Mouse (Mus musculus) MEL (cell line): Measurements from ENCODE around the gene Fam181b. TPM values are rescaled to one million over a fixed set of nuclear protein-coding genes. Genes with fewer than 3 reads are reported as not detected.

ENCODE experiments used
- DNase-seq: peaks from one replicate; pipeline ENCODE4 v3.0.0; 2011; ENCODE audit warnings: low read depth, low spot score
- H3K27ac ChIP-seq: 2 replicates; pipeline ENCODE4 v1.5.1; 2012; ENCODE audit warnings: low read depth, mild to moderate bottlenecking, control low read depth, low read length, moderate library complexity; ENCODE audit not compliant: control insufficient read depth
- H3K27me3 ChIP-seq, 2 experiments: fragments of 150-350 bp in 1 of 2; sonication (generic) in 1 of 2; 2 replicates each; pipeline ENCODE4 v1.6.1; 2012; ENCODE audit warnings: low read length in 2 of 2, mild to moderate bottlenecking in 2 of 2, improper control_type of control experiment in 1 of 2, moderate library complexity in 1 of 2; ENCODE audit not compliant: insufficient read depth in 2 of 2, control insufficient read depth in 1 of 2
- H3K36me3 ChIP-seq, 2 experiments: 2 replicates each; pipeline ENCODE4 v1.6.1; 2012 to 2014; ENCODE audit warnings: low read length in 2 of 2, improper control_type of control experiment in 1 of 2, inconsistent platforms in 1 of 2, mild to moderate bottlenecking in 1 of 2; ENCODE audit not compliant: insufficient read depth in 2 of 2, control insufficient read depth in 1 of 2
- H3K4me1 ChIP-seq, 2 experiments: fragments of 150-350 bp in 1 of 2; sonication (generic) in 1 of 2; 2 replicates each; pipeline ENCODE4 v1.6.1; 2012; ENCODE audit warnings: low read length in 2 of 2, improper control_type of control experiment in 1 of 2, mild to moderate bottlenecking in 1 of 2; ENCODE audit not compliant: insufficient read depth in 2 of 2, control insufficient read depth in 1 of 2
- H3K4me3 ChIP-seq, 2 experiments: fragments of 150-350 bp in 1 of 2; sonication (generic) in 1 of 2; 2 replicates each; pipeline ENCODE4 v1.5.1; 2012; ENCODE audit warnings: low read depth in 2 of 2, low read length in 2 of 2, mild to moderate bottlenecking in 2 of 2, moderate library complexity in 2 of 2, control low read depth in 1 of 2, improper control_type of control experiment in 1 of 2; ENCODE audit not compliant: control insufficient read depth in 1 of 2, insufficient read depth in 1 of 2
- H3K79me2 ChIP-seq: 2 replicates; pipeline ENCODE4 v1.6.1; 2012; ENCODE audit warnings: mild to moderate bottlenecking, low read length, moderate library complexity; ENCODE audit not compliant: control insufficient read depth, poor library complexity, insufficient read depth
- H3K9ac ChIP-seq: 2 replicates; pipeline ENCODE4 v1.6.1; 2012; ENCODE audit warnings: low read depth, mild to moderate bottlenecking, control low read depth, low read length, moderate library complexity; ENCODE audit not compliant: control insufficient read depth, poor library complexity, severe bottlenecking
- H3K9me3 ChIP-seq: fragments of 150-350 bp; sonication (generic); replicated peaks from 2 replicates; pipeline ENCODE4 v1.6.1; 2012; ENCODE audit warnings: mild to moderate bottlenecking, low read length, improper control_type of control experiment, moderate library complexity; ENCODE audit not compliant: insufficient read depth
- BHLHE40 ChIP-seq: IDR thresholded peaks from 2 replicates; pipeline ENCODE4 v1.6.1; 2012; ENCODE audit warnings: low read depth, mild to moderate bottlenecking, inconsistent platforms, low read length, improper control_type of control experiment, borderline replicate concordance
- CHD2 ChIP-seq: IDR thresholded peaks from 2 replicates; pipeline ENCODE4 v1.6.1; 2011; ENCODE audit warnings: low read length, improper control_type of control experiment
- CTCF ChIP-seq, 3 experiments: IDR thresholded peaks in 2 of 3; conservative IDR thresholded peaks in 1 of 3; 2 replicates each; pipeline ENCODE4 v1.5.1; 2011 to 2012; ENCODE audit warnings: low read length in 3 of 3, low read depth in 2 of 3, mild to moderate bottlenecking in 2 of 3, improper control_type of control experiment in 1 of 3, inconsistent platforms in 1 of 3, mixed read lengths in 1 of 3, moderate library complexity in 1 of 3; ENCODE audit not compliant: control insufficient read depth in 1 of 3, insufficient read depth in 1 of 3, poor library complexity in 1 of 3, severe bottlenecking in 1 of 3
- E2F4 ChIP-seq: IDR thresholded peaks from 2 replicates; pipeline ENCODE4 v1.6.1; 2011; ENCODE audit warnings: low read depth, low read length, improper control_type of control experiment, borderline replicate concordance
- ELF1 ChIP-seq: IDR thresholded peaks from 2 replicates; pipeline ENCODE4 v1.6.1; 2014; ENCODE audit warnings: low read depth, mild to moderate bottlenecking, inconsistent platforms, low read length, improper control_type of control experiment, moderate library complexity
- EP300 ChIP-seq, 2 experiments: IDR thresholded peaks; 2 replicates each; pipeline ENCODE4 v1.6.1; 2011; ENCODE audit warnings: improper control_type of control experiment in 2 of 2, low read length in 2 of 2, low read depth in 1 of 2, mild to moderate bottlenecking in 1 of 2
- GATA1 ChIP-seq: IDR thresholded peaks from 2 replicates; pipeline ENCODE4 v1.6.1; 2011; ENCODE audit warnings: low read depth, low read length, improper control_type of control experiment
- HCFC1 ChIP-seq: IDR thresholded peaks from 2 replicates; pipeline ENCODE4 v1.6.1; 2012; ENCODE audit warnings: low read depth, mild to moderate bottlenecking, inconsistent platforms, low read length, improper control_type of control experiment, moderate library complexity
- JUND ChIP-seq: IDR thresholded peaks from 2 replicates; pipeline ENCODE4 v1.6.1; 2011; ENCODE audit warnings: low read depth, mild to moderate bottlenecking, improper control_type of control experiment, low read length
- MAX ChIP-seq: IDR thresholded peaks from 2 replicates; pipeline ENCODE4 v1.6.1; 2011; ENCODE audit warnings: low read length, improper control_type of control experiment
- MEF2A ChIP-seq: IDR thresholded peaks from 2 replicates; pipeline ENCODE4 v1.6.1; 2014; ENCODE audit warnings: low read depth, mild to moderate bottlenecking, inconsistent platforms, low read length, improper control_type of control experiment; ENCODE audit not compliant: poor library complexity, insufficient replicate concordance, severe bottlenecking; ENCODE audit errors: extremely low read depth
- MXI1 ChIP-seq: IDR thresholded peaks from 2 replicates; pipeline ENCODE4 v1.6.1; 2011; ENCODE audit warnings: mild to moderate bottlenecking, low read depth, low read length, improper control_type of control experiment
- MYB ChIP-seq: IDR thresholded peaks from 2 replicates; pipeline ENCODE4 v1.6.1; 2011; ENCODE audit warnings: mild to moderate bottlenecking, low read depth, low read length, improper control_type of control experiment
- POLR2A ChIP-seq, 2 experiments: IDR thresholded peaks; 2 replicates each; pipeline ENCODE4 v1.6.1; 2011 to 2012; ENCODE audit warnings: low read length in 2 of 2, mild to moderate bottlenecking in 2 of 2, control low read depth in 1 of 2, improper control_type of control experiment in 1 of 2, low read depth in 1 of 2, moderate library complexity in 1 of 2; ENCODE audit not compliant: control insufficient read depth in 1 of 2, insufficient read depth in 1 of 2, poor library complexity in 1 of 2
- RCOR1 ChIP-seq: IDR thresholded peaks from 2 replicates; pipeline ENCODE4 v1.6.1; 2012; ENCODE audit warnings: low read depth, mild to moderate bottlenecking, inconsistent platforms, low read length, improper control_type of control experiment
- SIN3A ChIP-seq: IDR thresholded peaks from 2 replicates; pipeline ENCODE4 v1.6.1; 2012; ENCODE audit warnings: low read length, improper control_type of control experiment, inconsistent platforms
- TAL1 ChIP-seq: IDR thresholded peaks from 2 replicates; pipeline ENCODE4 v1.6.1; 2012; ENCODE audit warnings: mild to moderate bottlenecking, inconsistent platforms, low read length, moderate library complexity, mixed read lengths
- TBP ChIP-seq: IDR thresholded peaks from 2 replicates; pipeline ENCODE4 v1.8.0; 2011; ENCODE audit warnings: low read depth, low read length, improper control_type of control experiment
- TCF12 ChIP-seq: IDR thresholded peaks from 2 replicates; pipeline ENCODE4 v1.6.1; 2014; ENCODE audit warnings: low read depth, mild to moderate bottlenecking, inconsistent platforms, low read length, improper control_type of control experiment, moderate library complexity
- UBTF ChIP-seq: IDR thresholded peaks from 2 replicates; pipeline ENCODE4 v1.6.1; 2012; ENCODE audit warnings: low read depth, mild to moderate bottlenecking, inconsistent platforms, low read length, improper control_type of control experiment, moderate library complexity, borderline replicate concordance; ENCODE audit not compliant: insufficient read depth
- USF1 ChIP-seq: IDR thresholded peaks from 2 replicates; pipeline ENCODE4 v1.6.1; 2014; ENCODE audit warnings: low read depth, mild to moderate bottlenecking, inconsistent platforms, low read length, improper control_type of control experiment, moderate library complexity
- polyA plus RNA-seq, 2 experiments: library from polyadenylated mRNA; stranded (reverse) in 1 of 2; unstranded in 1 of 2; fragments of >175 nt in 1 of 2; fragments of >200 nt in 1 of 2; gene quantifications; 2 replicates each; pipeline versions ENCODE4 v1.2.1 to v1.2.4; 2012; ENCODE audit warnings: low replicate concordance in 2 of 2, low read depth in 1 of 2; ENCODE audit not compliant: insufficient read length in 2 of 2, insufficient read depth in 1 of 2, missing spikeins in 1 of 2
- total RNA-seq: library from RNA; depleted of rRNA; stranded (reverse); fragments of 300-350 nt; gene quantifications from 2 replicates; pipeline ENCODE4 v1.2.3, GENCODE M21; 2012

Gene Fam181b
- total and polyA plus RNA-seq, 3 experiments = not detected

GRCm38 (mm10) chr7:93110370-93110965, 30.8 kb downstream of the Fam181b start:
- Histone ChIP-seq H3K9ac (no peak overlapping the region), H3K27ac (no peak overlapping the region), H3K4me3 (no peak overlapping the region), H3K9me3 (no peaks in the 10 kb centered on the region), H3K79me2 (no peaks in the 10 kb centered on the region), H3K36me3 (no peaks in the 10 kb centered on the region), H3K4me1 (no peaks in the 10 kb centered on the region), H3K27me3 (no peaks in the 10 kb centered on the region)
- TF ChIP-seq MYB = no peak
- TF ChIP-seq RCOR1 = no peak
- no peak for TF ChIP-seq ELF1
- TF ChIP-seq HCFC1 = no peak
- TF ChIP-seq USF1 = no peak
- TF ChIP-seq MXI1 = no peak
- no peak for TF ChIP-seq MAX
- no peak for TF ChIP-seq CTCF (IDR thresholded peaks at IDR 0.05 in 2 of 3, conservative IDR thresholded peaks at IDR 0.05 in 1 of 3; ENCODE audit: control insufficient read depth in 1 of 3, insufficient read depth in 1 of 3, low read depth in 2 of 3, low read length in 3 of 3, poor library complexity in 1 of 3, severe bottlenecking in 1 of 3)
- TF ChIP-seq JUND = no peak
- no peak for TF ChIP-seq EP300 (IDR thresholded peaks at IDR 0.05; ENCODE audit: low read depth in 1 of 2, low read length in 2 of 2)
- no peak for TF ChIP-seq SIN3A
- DNase-seq = no peak

- no peak for DNase-seq
- no peaks in the 10 kb centered on the region for H3K4me1 ChIP-seq
- no peak overlapping the region for H3K4me3 ChIP-seq
- no peak overlapping the region for H3K27ac ChIP-seq
- no peaks in the 10 kb centered on the region for H3K27me3 ChIP-seq
- no peak overlapping the region for H3K9ac ChIP-seq
- H3K9me3 ChIP-seq = no peaks in the 10 kb centered on the region
- H3K79me2 ChIP-seq = no peaks in the 10 kb centered on the region
- H3K36me3 ChIP-seq = no peaks in the 10 kb centered on the region
- TF ChIP-seq UBTF = no peak
- no peak for TF ChIP-seq TBP
- no peak for TF ChIP-seq CHD2
- no peak for TF ChIP-seq ELF1
- no peak for TF ChIP-seq USF1
These were observed 31.4 kb downstream of the Fam181b start for GRCm38 (mm10) chr7:93111056-93111455.

GRCm38 (mm10) chr7:93117561-93117960, 37.9 kb downstream of the Fam181b start:
- TF ChIP-seq POLR2A (IDR thresholded peaks at IDR 0.05; ENCODE audit: control insufficient read depth in 1 of 2, insufficient read depth in 1 of 2, low read depth in 1 of 2, low read length in 2 of 2, poor library complexity in 1 of 2) (no peak), MEF2A (no peak), BHLHE40 (no peak), TAL1 (no peak), E2F4 (no peak), TCF12 (no peak), CHD2 (no peak), GATA1 (no peak)
- TF ChIP-seq, all 39 proteins: peak for 0
- Histone ChIP-seq H3K4me1 (no peaks in the 10 kb centered on the region), H3K27me3 (no peaks in the 10 kb centered on the region), H3K36me3 (no peaks in the 10 kb centered on the region), H3K9ac (no peak overlapping the region), H3K9me3 (no peaks in the 10 kb centered on the region), H3K27ac (no peak overlapping the region), H3K79me2 (no peaks in the 10 kb centered on the region), H3K4me3 (no peak overlapping the region)
- no peak for DNase-seq
